Mouse (Mus musculus) granulocyte monocyte progenitor cell, adult 5-6 weeks (primary cell): ENCODE results near the gene Arf3. TPM values are rescaled to one million over a fixed set of nuclear protein-coding genes. Genes with fewer than 3 reads are reported as not detected.

Experiments used
- total RNA-seq, 2 experiments: library from RNA; stranded (forward) in 1 of 2; stranded (reverse) in 1 of 2; fragments of 200-712, 200-1000 nt in 1 of 2; fragments of >200 nt in 1 of 2; fragmentation: Nextera tagmentation in 1 of 2; gene quantifications; 2 replicates each; pipeline ENCODE4 v1.2.3; 2014 to 2017

Arf3 gene
- total RNA-seq, 2 experiments from 2014 or later = 32.7 to 39.0 TPM

Other genes with a start within 250 kb of the Arf3 start
- gene Kansl2, start 228.9 kb downstream of the Arf3 start, total RNA-seq (2014; fragmentation: Nextera tagmentation) = 67.5 and 74.5 TPM in 2 replicates
- gene Kansl2, start 228.9 kb downstream of the Arf3 start, total RNA-seq (2017) = 58.9 and 61.0 TPM in 2 replicates
- gene Ccnt1, start 192.3 kb downstream of the Arf3 start, total RNA-seq (2014; fragmentation: Nextera tagmentation) = 53.4 and 57.0 TPM in 2 replicates
- gene Ccnt1, start 192.3 kb downstream of the Arf3 start, total RNA-seq (2017) = 57.3 and 70.4 TPM in 2 replicates
- gene 4930415O20Rik, start 192.2 kb downstream of the Arf3 start, total RNA-seq (2014; fragmentation: Nextera tagmentation) = not detected in 2 replicates
- gene 4930415O20Rik, start 192.2 kb downstream of the Arf3 start, total RNA-seq (2017) = not detected in 2 replicates
- 1.8 and 3.1 TPM in 2 replicates for gene Adcy6, start 153.1 kb downstream of the Arf3 start, total RNA-seq (2014; fragmentation: Nextera tagmentation)
- 2.1 and 2.9 TPM in 2 replicates for gene Adcy6, start 153.1 kb downstream of the Arf3 start, total RNA-seq (2017)
- not detected in 2 replicates for gene Cacnb3, start 132.4 kb downstream of the Arf3 start, total RNA-seq (2014; fragmentation: Nextera tagmentation)
- gene Cacnb3, start 132.4 kb downstream of the Arf3 start, total RNA-seq (2017) = not detected in 2 replicates
- gene Ddx23, start 100.3 kb downstream of the Arf3 start, total RNA-seq (2014; fragmentation: Nextera tagmentation) = 76.1 and 82.1 TPM in 2 replicates
- gene Ddx23, start 100.3 kb downstream of the Arf3 start, total RNA-seq (2017) = 79.5 and 103 TPM in 2 replicates
- gene Rnd1, start 85.8 kb downstream of the Arf3 start, total RNA-seq (2014; fragmentation: Nextera tagmentation) = 0.11 and 0.39 TPM in 2 replicates
- 0.67 and 2.7 TPM in 2 replicates for gene Rnd1, start 85.8 kb downstream of the Arf3 start, total RNA-seq (2017)
- gene Ccdc65, start 55.0 kb downstream of the Arf3 start, total RNA-seq (2014; fragmentation: Nextera tagmentation) = not detected in 2 replicates
- not detected in 2 replicates for gene Ccdc65, start 55.0 kb downstream of the Arf3 start, total RNA-seq (2017)
- 37.6 and 39.9 TPM in 2 replicates for gene Fkbp11, start 35.0 kb downstream of the Arf3 start, total RNA-seq (2014; fragmentation: Nextera tagmentation)
- 63.8 and 66.3 TPM in 2 replicates for gene Fkbp11, start 35.0 kb downstream of the Arf3 start, total RNA-seq (2017)
- 0.47 TPM in 1 of 2 replicates, not detected in the other for gene Wnt10b, start 14.9 kb upstream of the Arf3 start, total RNA-seq (2014; fragmentation: Nextera tagmentation)
- gene Wnt10b, start 14.9 kb upstream of the Arf3 start, total RNA-seq (2017) = 0.26 TPM in 1 of 2 replicates, not detected in the other
- not detected in 2 replicates for gene Wnt1, start 26.6 kb upstream of the Arf3 start, total RNA-seq (2014; fragmentation: Nextera tagmentation)
- gene Wnt1, start 26.6 kb upstream of the Arf3 start, total RNA-seq (2017) = not detected in 2 replicates
- not detected in 2 replicates for gene Ddn, start 46.3 kb upstream of the Arf3 start, total RNA-seq (2014; fragmentation: Nextera tagmentation)
- not detected in 2 replicates for gene Ddn, start 46.3 kb upstream of the Arf3 start, total RNA-seq (2017)
- gene Prkag1, start 68.3 kb upstream of the Arf3 start, total RNA-seq (2014; fragmentation: Nextera tagmentation) = 34.2 and 63.8 TPM in 2 replicates
- gene Prkag1, start 68.3 kb upstream of the Arf3 start, total RNA-seq (2017) = 85.0 and 110 TPM in 2 replicates
- gene Kmt2d, start 108.0 kb upstream of the Arf3 start, total RNA-seq (2014; fragmentation: Nextera tagmentation) = 59.0 and 81.0 TPM in 2 replicates
- 15.8 and 24.9 TPM in 2 replicates for gene Kmt2d, start 108.0 kb upstream of the Arf3 start, total RNA-seq (2017)
- 14.3 and 25.5 TPM in 2 replicates for gene Rhebl1, start 131.3 kb upstream of the Arf3 start, total RNA-seq (2014; fragmentation: Nextera tagmentation)
- gene Rhebl1, start 131.3 kb upstream of the Arf3 start, total RNA-seq (2017) = 4.3 and 7.3 TPM in 2 replicates
- not detected in 2 replicates for gene Dhh, start 135.3 kb upstream of the Arf3 start, total RNA-seq (2014; fragmentation: Nextera tagmentation)
- not detected in 2 replicates for gene Dhh, start 135.3 kb upstream of the Arf3 start, total RNA-seq (2017)
- 3.5 and 8.5 TPM in 2 replicates for gene Lmbr1l, start 155.0 kb upstream of the Arf3 start, total RNA-seq (2014; fragmentation: Nextera tagmentation)
- 7.7 and 11.9 TPM in 2 replicates for gene Lmbr1l, start 155.0 kb upstream of the Arf3 start, total RNA-seq (2017)
- gene Tuba1b, start 171.4 kb upstream of the Arf3 start, total RNA-seq (2014; fragmentation: Nextera tagmentation) = 2,030 and 2,397 TPM in 2 replicates
- gene Tuba1b, start 171.4 kb upstream of the Arf3 start, total RNA-seq (2017) = 964 and 1,039 TPM in 2 replicates
- gene Gm49450, start 190.3 kb upstream of the Arf3 start, total RNA-seq (2014; fragmentation: Nextera tagmentation) = not detected in 2 replicates
- not detected in 2 replicates for gene Gm49450, start 190.3 kb upstream of the Arf3 start, total RNA-seq (2017)
- 21.3 and 34.8 TPM in 2 replicates for gene Tuba1a, start 190.5 kb upstream of the Arf3 start, total RNA-seq (2014; fragmentation: Nextera tagmentation)
- 19.6 and 24.6 TPM in 2 replicates for gene Tuba1a, start 190.5 kb upstream of the Arf3 start, total RNA-seq (2017)